Mouse (Mus musculus) frontal cortex, postnatal 14 days (tissue): Measurements from ENCODE around the gene Acp5.

Experiments used
- DNase-seq, 2 experiments: peaks; one replicate each; pipeline ENCODE4 v3.0.0; 2022; ENCODE audit warnings: low spot score in 2 of 2

Acp5 gene

DNA sequence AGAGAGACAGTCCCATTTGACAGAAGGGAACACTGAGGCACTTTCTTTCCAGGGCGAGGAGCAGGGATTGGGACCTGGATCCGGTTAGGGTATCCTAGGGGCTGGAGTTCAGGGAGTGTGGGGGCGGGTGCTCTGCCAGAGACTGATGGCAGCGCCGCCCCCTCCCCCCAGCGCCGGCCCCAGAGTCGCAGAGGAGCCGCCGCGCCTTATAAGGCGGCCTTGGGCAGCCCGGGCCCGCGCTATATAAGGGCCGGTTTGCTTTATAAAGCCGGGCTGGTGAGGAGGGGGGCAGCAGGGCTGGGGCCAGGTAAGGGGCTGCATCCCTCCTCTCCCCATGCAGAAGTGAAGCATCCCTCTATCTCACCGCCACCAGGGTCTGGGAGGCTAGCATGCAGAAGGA, 35.6 kb downstream of the Acp5 start:
- no peak for DNase-seq

DNA sequence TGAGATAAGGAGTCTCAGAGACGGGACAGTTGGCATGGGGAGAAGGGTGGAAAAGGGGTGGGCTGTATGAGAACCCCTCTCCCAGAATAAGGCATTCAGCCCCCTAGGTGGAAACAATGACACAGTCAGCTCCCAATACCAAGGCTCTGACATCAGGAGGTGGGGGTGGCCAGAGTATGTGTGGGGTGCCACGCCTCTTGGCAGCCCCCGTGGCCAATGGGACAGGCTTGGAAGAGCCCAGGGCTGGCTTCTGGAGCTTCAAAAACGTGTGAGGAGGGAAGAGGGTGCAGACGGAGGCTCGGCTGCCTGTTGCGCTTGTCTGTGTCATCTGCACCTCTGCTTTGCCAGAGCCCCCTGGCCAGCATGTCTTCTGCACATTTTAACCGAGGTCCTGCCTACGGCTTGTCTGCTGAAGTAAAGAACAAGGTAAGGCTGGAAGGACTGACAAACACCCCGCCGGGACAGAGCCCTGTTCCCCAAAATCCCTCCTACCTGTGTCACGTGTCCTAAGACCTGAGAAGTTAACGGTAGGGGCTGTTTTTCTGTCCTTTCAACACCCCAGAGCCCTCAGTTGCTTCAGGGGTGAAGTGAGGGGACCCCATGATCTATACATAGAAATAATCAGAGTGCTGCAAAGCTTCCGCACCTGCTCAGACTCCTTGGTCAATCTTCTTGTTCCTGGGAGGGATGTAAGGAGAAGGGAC, 36.4 kb downstream of the Acp5 start, which contains the start of gene Cnn1:
Cnn1 (plus strand) TSS at position 224 of the 704 bp plus-strand sequence.
- no peak for DNase-seq

DNA sequence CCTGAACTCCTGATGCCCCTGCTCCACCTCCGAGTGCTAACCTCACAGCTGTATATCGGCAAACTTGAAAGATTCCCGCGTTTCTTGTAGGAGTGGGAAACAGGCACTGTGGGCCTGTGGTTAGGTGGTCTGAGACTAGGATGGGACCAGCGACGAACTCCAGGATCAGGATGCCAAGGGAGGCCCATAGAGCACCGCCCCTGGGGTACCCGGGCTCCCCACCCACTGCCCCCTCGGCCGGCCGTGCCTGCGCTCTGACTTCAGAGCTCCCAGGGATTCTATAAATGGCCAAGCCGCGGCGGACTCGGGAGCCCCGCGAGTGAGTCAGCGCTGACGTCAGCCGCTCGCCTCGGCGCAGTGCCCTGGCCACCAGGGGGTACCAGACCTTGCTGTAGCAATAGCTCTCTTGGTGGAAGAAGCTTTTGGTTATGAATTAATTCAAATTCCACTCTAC, 39.6 kb downstream of the Acp5 start:
- DNase-seq: peak; percentile 46 to 55

DNA sequence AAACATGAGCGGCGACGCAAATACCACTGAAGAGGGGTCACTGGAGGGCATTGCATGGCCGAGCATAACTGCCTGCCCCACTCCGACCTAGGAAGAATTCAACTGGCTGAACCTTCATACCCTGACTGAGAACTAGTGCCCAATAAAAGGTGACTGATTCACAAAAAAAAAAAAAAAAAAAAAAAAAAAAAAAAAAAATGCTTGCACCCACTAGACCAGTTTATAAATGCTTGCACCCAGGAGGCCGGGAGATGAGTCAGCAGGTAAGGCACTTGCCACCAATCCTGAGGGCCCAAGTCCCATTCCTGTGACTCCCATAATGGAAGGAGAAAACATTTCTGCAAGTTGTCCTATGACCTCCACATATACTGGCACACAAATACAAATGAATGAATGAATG, 42.8 kb downstream of the Acp5 start:
- no peak for DNase-seq

DNA sequence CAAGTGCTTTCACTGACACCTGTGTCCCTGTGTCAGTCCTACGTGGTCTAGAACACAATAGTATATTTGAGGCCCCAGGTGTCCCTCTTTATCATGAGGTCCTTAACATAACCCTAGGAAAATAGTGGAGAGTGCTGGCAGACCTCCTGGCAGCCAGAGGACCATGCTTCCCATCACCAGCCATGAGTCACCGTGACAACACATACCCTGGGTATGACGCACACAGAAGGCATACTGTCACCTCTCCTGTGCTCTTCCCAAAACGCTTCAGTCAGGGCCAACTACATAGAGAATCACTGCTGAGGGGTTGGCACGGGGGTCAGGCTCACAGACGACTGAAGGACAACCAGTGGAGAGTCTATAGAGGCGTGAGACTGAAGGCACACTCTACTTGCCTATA, 45.5 kb downstream of the Acp5 start:
- DNase-seq: no peak

DNA sequence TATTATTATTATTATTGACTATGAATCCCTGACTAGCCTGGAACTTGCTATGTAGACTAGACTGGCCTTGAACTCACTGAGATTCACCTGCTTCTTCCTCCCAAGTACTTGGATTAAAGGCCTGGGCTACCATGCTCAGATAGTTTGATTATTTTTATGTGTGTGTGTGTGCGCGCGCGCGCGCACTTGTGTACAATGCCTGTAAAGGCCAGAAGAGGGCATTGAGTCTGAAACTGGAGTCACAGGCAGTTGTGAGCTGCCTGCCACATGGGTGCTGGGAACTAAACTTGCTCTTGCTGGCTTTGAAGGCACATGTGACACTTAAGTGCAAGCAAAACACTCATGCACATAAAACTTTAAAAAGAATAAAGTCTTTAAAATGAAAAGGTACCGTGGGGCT, 46.2 kb downstream of the Acp5 start:
- DNase-seq: no peak

DNA sequence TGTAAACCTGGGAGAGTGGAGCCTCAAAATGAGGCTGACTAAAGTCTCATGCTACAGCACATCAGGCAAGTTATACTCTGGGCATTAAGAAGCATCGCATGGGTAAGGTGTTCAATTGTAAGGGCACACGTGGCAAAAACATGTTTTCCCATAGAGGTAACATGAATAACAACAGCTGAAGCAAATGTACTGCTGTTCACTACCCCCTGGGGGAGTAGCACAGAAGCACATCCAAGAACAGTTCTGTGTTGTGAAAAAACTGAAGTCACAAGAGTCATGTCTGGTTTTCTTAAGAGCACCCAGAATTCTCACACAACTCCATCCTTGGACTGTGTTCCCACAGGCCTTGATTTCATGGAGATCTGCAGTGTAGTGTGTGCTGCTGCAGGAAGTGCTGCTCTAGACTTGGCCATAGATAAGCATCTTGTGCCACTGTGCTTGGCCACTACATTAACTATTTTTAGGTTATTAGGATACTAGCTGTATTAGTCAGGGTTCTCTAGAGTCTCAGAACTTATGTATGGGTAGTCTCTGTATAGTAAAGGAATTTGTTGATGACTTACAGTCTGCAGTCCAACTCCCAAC, 48.4 kb downstream of the Acp5 start:
- no peak for DNase-seq

DNA sequence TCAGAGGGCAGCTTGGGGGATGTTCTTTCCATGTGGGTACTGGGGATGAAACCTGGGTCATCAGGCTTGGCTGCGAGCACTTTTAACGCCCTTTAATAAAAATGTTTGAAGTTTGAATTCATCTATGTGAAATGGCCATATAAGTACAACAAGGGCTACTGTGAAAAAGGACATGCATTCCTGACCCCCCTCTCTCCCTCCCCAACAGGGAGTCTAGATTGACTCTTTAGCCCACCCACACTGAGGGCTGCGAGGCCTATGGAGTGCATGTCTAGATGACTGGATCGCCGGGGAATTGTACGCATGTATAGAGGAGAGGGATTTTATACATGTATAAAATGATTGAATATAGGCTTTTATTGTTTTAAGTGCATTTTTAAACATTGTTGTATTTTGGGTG, 49.5 kb downstream of the Acp5 start:
- no peak for DNase-seq

DNA sequence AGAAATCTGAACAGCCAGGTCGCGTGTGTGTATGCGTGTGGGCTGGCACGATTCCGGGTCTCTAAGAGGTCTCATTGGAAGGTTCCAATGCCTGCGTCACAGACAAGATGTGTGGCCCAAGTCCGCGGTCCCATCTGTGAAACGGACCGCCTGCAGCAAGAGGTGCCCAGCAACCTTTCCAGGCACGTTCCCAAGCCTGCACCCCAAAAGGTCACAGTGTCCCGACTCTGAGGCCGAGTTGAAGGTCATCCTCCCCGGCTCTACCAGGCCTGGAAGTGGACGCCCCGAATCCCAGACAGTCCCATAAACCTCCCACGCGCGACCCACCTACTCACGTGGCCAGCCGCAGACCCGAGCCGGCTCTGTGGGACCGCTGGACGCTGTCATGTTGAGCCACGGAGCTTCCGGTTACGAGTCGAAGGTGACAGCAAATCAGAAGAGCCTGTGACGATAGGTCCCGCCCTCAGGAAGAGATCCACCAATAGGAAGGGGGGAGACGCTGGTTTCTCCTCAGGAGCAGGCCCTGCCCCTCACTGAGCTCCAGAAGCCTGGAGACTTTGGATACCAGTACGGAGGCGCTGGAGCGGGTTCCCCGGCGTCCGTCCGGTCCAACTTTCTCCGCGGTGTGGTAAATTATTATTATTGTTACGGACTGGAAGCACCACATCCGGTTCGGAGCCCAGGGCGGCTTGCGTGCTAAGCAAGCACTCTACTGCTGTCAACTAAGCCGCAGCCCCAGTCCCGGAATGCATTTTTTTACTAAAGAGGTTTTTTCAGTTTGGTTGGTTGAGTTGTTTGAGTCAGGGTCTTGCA, 50.3 kb downstream of the Acp5 start, which contains the start of gene Ecsit:
Ecsit (minus strand) TSS at position 417 of the 813 bp plus-strand sequence.
- peak; percentile 93 to 94 for DNase-seq

DNA sequence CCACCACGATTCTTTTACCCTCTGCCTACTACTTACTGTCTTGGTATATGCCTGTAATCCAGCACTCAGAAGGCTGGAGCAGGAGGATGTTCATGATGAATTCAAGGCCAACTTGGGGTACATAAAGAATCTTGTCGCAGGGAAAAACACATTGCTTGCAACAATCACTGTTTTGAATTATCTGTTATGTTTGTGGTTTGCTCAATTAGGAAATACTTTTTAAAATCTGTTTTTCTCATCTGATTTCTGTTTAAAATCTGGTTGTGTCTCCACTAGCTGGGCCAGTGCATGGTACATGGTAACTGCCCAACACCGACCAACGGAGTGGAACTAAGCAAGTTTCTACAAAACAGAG, 50.9 kb downstream of the Acp5 start:
- no peak for DNase-seq
